Mouse (Mus musculus) CD4-positive naive resting alpha-beta T cell, adult 76 days (primary cell): Measurements from ENCODE around the gene Svs3a. TPM values are rescaled to one million over a fixed set of nuclear protein-coding genes. Genes with fewer than 3 reads are reported as not detected.

ENCODE experiments used
- total RNA-seq: library from RNA; stranded (reverse); gene quantifications from one replicate; pipeline ENCODE4 v1.2.4, GENCODE M21; 2023

The Svs3a gene
- total RNA-seq, result not detected

GRCm38 (mm10) chr2:164288968-164289367 is at the start of gene Svs3a:
Svs3a (plus strand) TSS chr2:164289268.

GRCm38 (mm10) chr2:164256540-164256939 is 32.5 kb upstream of the Svs3a start, which contains the start of gene Svs3b:
Svs3b (minus strand) TSS chr2:164256640.

GRCm38 (mm10) chr2:164278359-164278758 is 10.7 kb upstream of the Svs3a start, which contains the start of gene Svs4:
Svs4 (minus strand) TSS chr2:164278459.

GRCm38 (mm10) chr2:164316451-164316850 is 27.4 kb downstream of the Svs3a start, which contains the start of gene Svs6:
Svs6 (plus strand) TSS chr2:164316751.

GRCm38 (mm10) chr2:164332440-164332839 is 43.4 kb downstream of the Svs3a start, which contains the start of gene Svs5:
Svs5 (plus strand) TSS chr2:164332740.

Other genes starting within 250 kb of the Svs3a start
- gene Stk4, start 218.9 kb upstream of the Svs3a start, total RNA-seq, result 355 TPM
- 68.3 TPM for gene Tomm34, start 218.1 kb upstream of the Svs3a start, total RNA-seq
- not detected for gene Kcns1, start 118.2 kb upstream of the Svs3a start, total RNA-seq
- gene Wfdc5, start 106.5 kb upstream of the Svs3a start, total RNA-seq, result not detected
- gene Wfdc12, start 98.7 kb upstream of the Svs3a start, total RNA-seq, result not detected
- gene Wfdc15a, start 89.1 kb upstream of the Svs3a start, total RNA-seq, result not detected
- not detected for gene Wfdc15b, start 67.6 kb upstream of the Svs3a start, total RNA-seq
- not detected for gene Svs2, start 50.8 kb upstream of the Svs3a start, total RNA-seq
- not detected for gene Svs3b, start 32.6 kb upstream of the Svs3a start, total RNA-seq
- not detected for gene Svs4, start 10.8 kb upstream of the Svs3a start, total RNA-seq
- gene Svs6, start 27.5 kb downstream of the Svs3a start, total RNA-seq, result not detected
- not detected for gene Svs5, start 43.5 kb downstream of the Svs3a start, total RNA-seq
- gene Slpi, start 99.8 kb downstream of the Svs3a start, total RNA-seq, result 7.1 TPM
- not detected for gene Rbpjl, start 113.9 kb downstream of the Svs3a start, total RNA-seq
- gene Matn4, start 115.9 kb downstream of the Svs3a start, total RNA-seq, result not detected
- gene Sdc4, start 154.6 kb downstream of the Svs3a start, total RNA-seq, result 12.5 TPM
- gene Sys1, start 167.7 kb downstream of the Svs3a start, total RNA-seq, result 55.4 TPM
- gene Gm20458, start 171.7 kb downstream of the Svs3a start, total RNA-seq, result 0.56 TPM
- not detected for gene Trp53tg5, start 184.5 kb downstream of the Svs3a start, total RNA-seq
- 4.5 TPM for gene Dbndd2, start 196.8 kb downstream of the Svs3a start, total RNA-seq
- gene Pigt, start 208.3 kb downstream of the Svs3a start, total RNA-seq, result 67.9 TPM